Mouse (Mus musculus) neural tube, embryonic 15.5 days (tissue): ENCODE results near the gene Ttc22. TPM values are rescaled to one million over a fixed set of nuclear protein-coding genes. Genes with fewer than 3 reads are reported as not detected.
A peak's percentile ranks its signal among the peaks of the same experiment; 100 is the strongest.

Experiments used
- ATAC-seq: fragments of 200-750 bp; cut with Nextera tagmentation; 2 replicates; pipeline ENCODE4 v1.8.0; 2017; ENCODE audit warnings: mild to moderate bottlenecking, moderate TSS enrichment, moderate library complexity; ENCODE audit not compliant: low FRiP score
- H3K27ac ChIP-seq: fragments of 300-500 bp; sonication (generic); replicated peaks from 2 replicates; pipeline ENCODE4 v1.5.1; 2015; ENCODE audit warnings: mild to moderate bottlenecking, inconsistent platforms
- H3K27me3 ChIP-seq: fragments of 300-500 bp; sonication (generic); replicated peaks from 2 replicates; pipeline ENCODE4 v1.6.1; 2015; ENCODE audit warnings: inconsistent platforms
- H3K36me3 ChIP-seq: fragments of 300-500 bp; sonication (generic); 2 replicates; pipeline ENCODE4 v1.6.1; 2015; ENCODE audit warnings: inconsistent platforms
- H3K4me1 ChIP-seq: fragments of 300-500 bp; sonication (generic); 2 replicates; pipeline ENCODE4 v1.6.1; 2015; ENCODE audit warnings: inconsistent platforms
- H3K4me2 ChIP-seq: fragments of 300-500 bp; sonication (generic); 2 replicates; pipeline ENCODE4 v1.6.1; 2015; ENCODE audit warnings: inconsistent platforms, mild to moderate bottlenecking, moderate library complexity
- H3K4me3 ChIP-seq: fragments of 300-500 bp; sonication (generic); replicated peaks from 2 replicates; pipeline ENCODE4 v1.5.1; 2015; ENCODE audit warnings: mild to moderate bottlenecking, inconsistent platforms
- H3K9ac ChIP-seq: fragments of 300-500 bp; sonication (generic); replicated peaks from 2 replicates; pipeline ENCODE4 v1.6.1; 2015; ENCODE audit warnings: mild to moderate bottlenecking, inconsistent platforms
- H3K9me3 ChIP-seq: fragments of 300-500 bp; sonication (generic); replicated peaks from 2 replicates; pipeline ENCODE4 v1.6.1; 2016; ENCODE audit warnings: inconsistent platforms
- WGBS: fragments of 180-500 bp; shearing (Covaris S2); methylation state at CpG from one replicate; pipeline ENCODE4 v1.1.7; 2015; ENCODE audit warnings: mixed read lengths; 5-methylcytosine and 5-hydroxymethylcytosine counted together
- polyA plus RNA-seq: library from polyadenylated mRNA; unstranded; fragments of >200 nt; fragmentation: Nextera tagmentation; extraction: Ambion mirVana; gene quantifications from 2 replicates; pipeline ENCODE4 v1.2.1, GENCODE M21; 2015

Gene Ttc22
- polyA plus RNA-seq, result 2.0 and 2.2 TPM in 2 replicates

GRCm38 (mm10) chr4:106622030-106622493, at the start of gene Ttc22:
Ttc22 (plus strand) TSS chr4:106622432.
- no peak within 1 kb of the TSS for H3K27ac ChIP-seq
- 0 out of 2 replicates have a peak within 1 kb of the TSS, but pooled peaks have one; percentile 5 for H3K4me3 ChIP-seq
- H3K36me3 ChIP-seq, result no peaks in the 10 kb centered on the region
- no peak for ATAC-seq
- peaks cover 30% of the 10 kb centered on the region for H3K4me1 ChIP-seq
- 27% methylated on average over 16 of the region's 16 CpGs for WGBS
- no peak within 1 kb of the TSS for H3K9ac ChIP-seq
- no peaks in the 10 kb centered on the region for H3K9me3 ChIP-seq
- peak within 1 kb of the TSS; percentile 20 for H3K4me2 ChIP-seq
- peaks cover 39% of the 10 kb centered on the region for H3K27me3 ChIP-seq

DNA sequence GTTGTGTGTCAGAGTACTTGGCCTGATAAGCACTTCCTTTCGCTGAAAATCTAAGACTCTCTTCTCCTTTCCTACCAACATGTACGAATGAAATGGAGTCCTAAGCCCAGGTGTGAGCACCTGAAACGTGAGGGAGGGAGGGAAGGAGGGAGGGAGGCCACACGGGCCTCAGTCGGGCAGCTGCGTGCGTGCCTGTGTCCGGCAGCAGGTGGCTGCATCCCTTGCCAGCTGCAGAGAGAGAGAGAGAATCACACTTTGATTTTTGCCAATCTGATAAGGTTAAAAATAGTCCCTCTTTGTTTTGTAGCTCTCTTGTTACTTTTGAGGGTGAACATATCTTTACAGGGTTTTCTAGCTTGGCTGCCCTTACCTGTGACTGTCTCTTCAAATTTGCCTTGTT, 47.2 kb upstream of the Ttc22 start:
- Histone ChIP-seq H3K27me3 (no peaks in the 10 kb centered on the region), H3K4me2 (no peak overlapping the region), H3K4me3 (no peak overlapping the region), H3K9me3 (no peaks in the 10 kb centered on the region), H3K36me3 (peaks cover 83% of the 10 kb centered on the region), H3K27ac (no peak overlapping the region), H3K9ac (no peak overlapping the region), H3K4me1 (no peaks in the 10 kb centered on the region)
- ATAC-seq, result no peak
- WGBS, result 93% methylated on average over 8 of the region's 8 CpGs

DNA sequence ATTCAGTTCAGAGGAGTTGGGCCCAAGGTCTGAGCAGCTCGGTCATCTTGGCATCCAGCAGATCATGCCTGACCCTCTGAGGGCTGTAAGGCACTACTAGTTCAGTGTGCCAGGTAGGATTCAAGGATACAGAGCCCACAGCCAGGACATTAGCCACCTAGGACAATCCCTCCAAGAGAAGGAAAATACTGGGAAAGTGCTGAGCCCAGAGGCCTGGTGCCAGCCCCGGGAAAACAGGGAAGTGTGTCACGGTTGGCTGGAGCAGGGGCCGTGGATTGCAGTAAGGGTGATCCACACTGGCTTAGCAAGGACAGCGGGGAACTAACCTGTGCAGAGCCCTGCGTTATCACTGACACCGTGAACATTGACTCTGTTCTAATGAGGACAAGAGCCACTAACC, 44.7 kb upstream of the Ttc22 start:
- H3K4me3 ChIP-seq, result no peak overlapping the region
- no peaks in the 10 kb centered on the region for H3K9me3 ChIP-seq
- WGBS, result 80% methylated on average over 7 of the region's 7 CpGs
- no peaks in the 10 kb centered on the region for H3K27me3 ChIP-seq
- H3K4me2 ChIP-seq, result no peak overlapping the region
- H3K27ac ChIP-seq, result no peak overlapping the region
- peaks cover 89% of the 10 kb centered on the region for H3K36me3 ChIP-seq
- no peaks in the 10 kb centered on the region for H3K4me1 ChIP-seq
- ATAC-seq, result no peak
- H3K9ac ChIP-seq, result no peak overlapping the region

GRCm38 (mm10) chr4:106581176-106581864, 40.9 kb upstream of the Ttc22 start:
- H3K4me1 ChIP-seq, result no peaks in the 10 kb centered on the region
- no peak for ATAC-seq
- H3K27ac ChIP-seq, result no peak overlapping the region
- no peaks in the 10 kb centered on the region for H3K9me3 ChIP-seq
- no peak overlapping the region for H3K9ac ChIP-seq
- peaks cover 89% of the 10 kb centered on the region for H3K36me3 ChIP-seq
- no peak overlapping the region for H3K4me2 ChIP-seq
- no peak overlapping the region for H3K4me3 ChIP-seq
- no peaks in the 10 kb centered on the region for H3K27me3 ChIP-seq
- 85% methylated on average over 14 of the region's 14 CpGs for WGBS

DNA sequence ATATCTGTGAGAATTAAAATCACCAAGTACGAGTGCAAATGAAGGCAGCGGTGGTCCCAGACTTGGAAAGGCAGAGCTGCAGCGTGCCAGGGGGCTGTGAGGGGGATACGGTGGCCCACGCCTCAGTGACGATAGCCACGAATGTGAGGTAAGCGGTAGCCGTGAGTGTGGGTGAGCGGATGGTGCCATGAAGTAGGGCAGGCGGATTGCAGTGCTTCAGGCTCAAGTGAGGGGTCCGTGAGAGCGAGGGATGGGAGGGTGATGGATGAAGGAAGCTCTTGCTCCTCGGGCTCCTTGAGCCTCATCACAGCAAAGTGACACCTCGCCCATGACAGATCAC, 40.4 kb upstream of the Ttc22 start:
- WGBS, result 93% methylated on average over 15 of the region's 15 CpGs
- Histone ChIP-seq H3K9ac (no peak overlapping the region), H3K9me3 (no peaks in the 10 kb centered on the region), H3K4me2 (no peak overlapping the region), H3K4me1 (no peaks in the 10 kb centered on the region), H3K27me3 (no peaks in the 10 kb centered on the region), H3K27ac (no peak overlapping the region), H3K36me3 (peaks cover 89% of the 10 kb centered on the region), H3K4me3 (no peak overlapping the region)
- no peak for ATAC-seq

- Histone ChIP-seq H3K4me3 (no peak overlapping the region), H3K27me3 (no peaks in the 10 kb centered on the region), H3K9ac (no peak overlapping the region), H3K36me3 (peaks cover 90% of the 10 kb centered on the region), H3K4me2 (no peak overlapping the region), H3K9me3 (no peaks in the 10 kb centered on the region), H3K27ac (no peak overlapping the region), H3K4me1 (no peaks in the 10 kb centered on the region)
- ATAC-seq, result no peak
- 92% methylated on average over 12 of the region's 12 CpGs for WGBS
Measured at GRCm38 (mm10) chr4:106582428-106583153, 39.6 kb upstream of the Ttc22 start.

GRCm38 (mm10) chr4:106584665-106585064, 37.6 kb upstream of the Ttc22 start:
- Histone ChIP-seq H3K27me3 (no peaks in the 10 kb centered on the region), H3K9me3 (no peaks in the 10 kb centered on the region), H3K4me1 (no peaks in the 10 kb centered on the region), H3K36me3 (peaks cover 87% of the 10 kb centered on the region), H3K27ac (no peak overlapping the region), H3K4me3 (no peak overlapping the region), H3K4me2 (no peak overlapping the region), H3K9ac (no peak overlapping the region)
- no peak for ATAC-seq
- WGBS, result 88% methylated on average over 4 of the region's 4 CpGs

GRCm38 (mm10) chr4:106587075-106587474, 35.2 kb upstream of the Ttc22 start:
- no peak overlapping the region for H3K27ac ChIP-seq
- no peaks in the 10 kb centered on the region for H3K27me3 ChIP-seq
- H3K9me3 ChIP-seq, result no peaks in the 10 kb centered on the region
- 92% methylated on average over 6 of the region's 6 CpGs for WGBS
- H3K4me1 ChIP-seq, result no peaks in the 10 kb centered on the region
- H3K9ac ChIP-seq, result no peak overlapping the region
- no peak for ATAC-seq
- H3K4me2 ChIP-seq, result no peak overlapping the region
- H3K36me3 ChIP-seq, result peaks cover 74% of the 10 kb centered on the region
- H3K4me3 ChIP-seq, result no peak overlapping the region

DNA sequence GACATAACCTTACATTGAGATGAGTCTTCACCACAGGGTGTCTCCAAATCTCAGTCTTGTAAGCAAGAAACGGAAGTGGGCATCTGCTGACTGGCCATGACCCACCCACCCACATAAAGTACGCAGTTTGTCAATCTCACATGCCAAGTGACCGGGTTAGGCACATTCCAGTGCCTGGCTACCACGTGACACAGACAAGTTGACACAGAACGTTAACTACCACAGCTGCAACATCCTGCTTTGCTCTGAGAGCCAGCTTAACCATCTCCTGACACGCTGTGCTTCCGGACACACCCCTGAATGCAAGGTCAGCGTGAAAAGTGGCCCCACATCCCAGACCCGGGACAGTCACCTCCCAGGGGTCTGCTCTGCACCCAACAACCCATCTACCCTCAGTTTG, 32.1 kb upstream of the Ttc22 start:
- no peak for ATAC-seq
- Histone ChIP-seq H3K4me3 (no peak overlapping the region), H3K9ac (no peak overlapping the region), H3K27me3 (no peaks in the 10 kb centered on the region), H3K9me3 (no peaks in the 10 kb centered on the region), H3K4me2 (no peak overlapping the region), H3K4me1 (no peaks in the 10 kb centered on the region), H3K27ac (no peak overlapping the region), H3K36me3 (peaks cover 46% of the 10 kb centered on the region)
- 75% methylated on average over 9 of the region's 9 CpGs for WGBS

- peaks cover 39% of the 10 kb centered on the region for H3K36me3 ChIP-seq
- H3K9me3 ChIP-seq, result no peaks in the 10 kb centered on the region
Measured at GRCm38 (mm10) chr4:106590871-106591270, 31.4 kb upstream of the Ttc22 start.

GRCm38 (mm10) chr4:106593636-106594035, 28.6 kb upstream of the Ttc22 start:
- no peaks in the 10 kb centered on the region for H3K27me3 ChIP-seq
- no peak overlapping the region for H3K4me2 ChIP-seq
- no peak overlapping the region for H3K9ac ChIP-seq
- no peak overlapping the region for H3K4me3 ChIP-seq
- peaks cover 16% of the 10 kb centered on the region for H3K36me3 ChIP-seq
- WGBS, result 59% methylated on average over 7 of the region's 7 CpGs
- ATAC-seq, result no peak
- no peaks in the 10 kb centered on the region for H3K9me3 ChIP-seq
- no peak overlapping the region for H3K27ac ChIP-seq
- no peaks in the 10 kb centered on the region for H3K4me1 ChIP-seq

More at GRCm38 (mm10) chr4:106590871-106591270, 31.4 kb upstream of the Ttc22 start:
- no peak overlapping the region for H3K9ac ChIP-seq
- H3K27ac ChIP-seq, result no peak overlapping the region
- ATAC-seq, result no peak
- H3K4me1 ChIP-seq, result no peaks in the 10 kb centered on the region
- H3K27me3 ChIP-seq, result no peaks in the 10 kb centered on the region
- 92% methylated on average over 9 of the region's 9 CpGs for WGBS
- no peak overlapping the region for H3K4me2 ChIP-seq
- H3K4me3 ChIP-seq, result no peak overlapping the region

DNA sequence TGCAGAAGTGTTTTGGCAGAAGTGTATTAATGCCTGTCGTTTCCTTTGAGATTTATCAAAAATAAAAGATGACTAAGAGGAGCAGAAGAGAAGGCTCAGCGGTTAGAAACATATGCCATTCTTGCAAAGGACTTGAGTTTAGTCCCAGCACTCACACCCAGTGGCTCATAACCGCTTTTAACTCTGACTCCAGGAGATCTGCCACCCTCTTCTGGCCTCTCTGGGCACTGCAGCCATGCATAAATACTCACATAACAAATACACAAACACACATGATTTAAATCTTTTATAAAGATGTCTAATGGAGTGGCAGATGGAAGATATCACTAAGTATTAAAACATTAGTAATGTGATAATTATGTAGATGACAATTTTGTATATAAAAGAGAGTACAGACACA, 26.0 kb upstream of the Ttc22 start:
- H3K4me1 ChIP-seq, result no peaks in the 10 kb centered on the region
- ATAC-seq, result no peak
- H3K9ac ChIP-seq, result no peak overlapping the region
- 64% methylated on average over 3 of the region's 3 CpGs for WGBS
- H3K9me3 ChIP-seq, result no peaks in the 10 kb centered on the region
- H3K27me3 ChIP-seq, result no peaks in the 10 kb centered on the region
- no peak overlapping the region for H3K4me2 ChIP-seq
- no peaks in the 10 kb centered on the region for H3K36me3 ChIP-seq
- H3K27ac ChIP-seq, result no peak overlapping the region
- no peak overlapping the region for H3K4me3 ChIP-seq
